Mouse (Mus musculus): ENCODE results near the gene Trim40.
A peak's percentile ranks its signal among the peaks of the same experiment; 100 is the strongest.

The Trim40 gene

DNA sequence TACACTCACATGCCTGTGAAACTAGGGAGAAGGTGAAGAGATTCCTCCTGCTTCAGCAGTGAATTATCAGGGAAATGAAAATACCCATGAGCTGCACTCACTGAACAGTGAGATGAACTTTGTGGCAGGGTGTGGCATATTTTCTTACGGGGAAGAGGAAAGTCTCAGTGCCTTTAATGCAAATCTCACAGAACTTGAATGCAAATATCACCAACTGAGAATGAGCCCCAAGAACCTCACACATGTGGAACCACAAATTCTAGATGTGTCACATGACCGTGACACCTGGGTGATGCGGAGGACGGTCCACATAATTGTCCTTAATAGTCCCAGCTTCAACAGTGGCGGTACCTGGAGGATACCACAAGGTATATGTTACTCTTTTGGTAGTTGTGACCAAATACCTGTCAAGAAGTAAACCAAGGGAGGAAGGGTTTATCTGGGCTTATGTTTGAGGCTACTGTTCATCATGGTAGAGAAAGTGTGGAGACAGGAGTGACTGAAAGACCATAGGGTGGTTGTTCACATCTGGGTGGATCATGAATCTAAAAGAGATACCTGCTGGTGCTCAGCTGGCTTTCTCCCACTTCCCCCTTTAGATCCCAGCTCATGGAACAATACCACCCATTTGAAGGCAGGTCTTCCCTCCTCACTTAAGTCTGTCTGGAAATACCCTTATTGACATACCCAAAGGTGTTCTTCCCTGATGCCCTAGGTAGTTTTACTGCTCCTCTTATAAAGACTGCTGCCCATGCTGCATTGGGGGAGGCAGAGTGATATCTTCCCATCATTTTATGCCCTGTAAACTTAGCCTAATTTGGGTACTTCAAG, at the start of gene Trim40:
Gene Trim40, minus strand, starts transcription at position 51 of the 831 bp plus-strand sequence.
- DNase-seq (ENCODE audit: low read depth, low spot score) = no peak

- DNase-seq (ENCODE audit: low read depth, low spot score) = no peak
Measured at GRCm38 (mm10) chr17:36938056-36938455, 48.1 kb upstream of the Trim40 start.

DNA sequence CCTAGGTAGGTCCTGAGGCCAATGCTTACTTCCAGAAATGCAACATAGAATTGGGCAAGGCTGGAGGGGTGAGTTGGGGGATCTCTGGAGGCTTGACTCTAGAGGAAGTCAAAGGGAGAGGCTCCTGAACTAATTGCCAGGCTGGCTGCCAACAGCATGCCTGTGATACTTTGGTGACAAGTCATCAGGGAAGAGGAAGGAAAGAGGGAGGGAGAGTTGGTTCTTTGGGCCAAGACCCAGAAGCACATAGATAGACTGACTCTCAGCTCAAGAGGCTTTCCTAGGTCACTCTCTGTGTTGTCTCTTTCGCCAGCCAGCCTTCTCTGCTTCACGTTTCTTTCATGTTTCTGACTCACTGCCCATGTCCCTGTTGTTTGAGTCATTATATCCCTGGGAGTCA, 41.9 kb upstream of the Trim40 start:
- no peak for DNase-seq (ENCODE audit: low read depth, low spot score)

DNA sequence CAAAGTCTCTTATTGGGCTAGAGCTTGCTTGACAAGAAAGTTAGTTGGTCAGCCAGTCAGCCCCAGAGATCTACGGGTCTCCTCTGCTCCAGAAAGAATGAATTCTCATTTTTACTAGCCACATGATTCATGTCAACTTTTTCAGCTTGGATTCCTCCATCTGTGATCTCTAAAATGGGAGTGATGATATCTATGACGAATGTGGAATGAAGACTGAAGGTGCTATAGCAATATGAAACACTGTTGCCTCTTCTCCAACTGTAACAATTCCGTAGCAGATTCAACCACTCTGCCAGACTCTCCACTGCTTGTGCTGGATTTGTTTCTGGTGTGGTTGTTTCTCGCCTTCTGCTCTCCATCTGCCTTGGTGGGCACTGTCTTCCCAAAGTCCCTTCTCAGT, 41.2 kb upstream of the Trim40 start:
- no peak for DNase-seq (ENCODE audit: low read depth, low spot score)

DNA sequence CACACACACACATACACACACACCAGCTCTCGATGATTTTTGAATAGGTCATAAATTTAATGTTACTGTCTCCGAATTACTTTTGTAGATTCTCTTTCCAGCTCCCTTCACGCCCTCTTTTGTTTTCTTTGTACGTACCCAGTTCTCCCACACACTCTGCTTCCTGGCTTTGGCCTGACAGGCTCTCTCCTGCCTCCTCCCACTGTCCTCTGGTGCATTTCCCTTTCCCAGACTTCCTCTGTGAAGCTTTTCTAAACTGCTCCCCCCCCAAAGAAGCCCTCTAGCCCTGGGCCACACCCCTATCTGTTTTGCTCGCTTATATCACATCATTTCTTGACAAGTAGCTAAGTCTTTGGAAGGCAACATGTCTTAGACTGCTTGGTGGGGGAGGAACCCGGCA, 40.3 kb upstream of the Trim40 start:
- no peak for DNase-seq (ENCODE audit: low read depth, low spot score)

- no peak for DNase-seq (ENCODE audit: low read depth, low spot score)
Measured at GRCm38 (mm10) chr17:36929236-36929932, 39.5 kb upstream of the Trim40 start.

GRCm38 (mm10) chr17:36927496-36928120, 37.7 kb upstream of the Trim40 start:
- DNase-seq (ENCODE audit: low read depth, low spot score) = no peak

GRCm38 (mm10) chr17:36923491-36923890, 33.6 kb upstream of the Trim40 start:
- DNase-seq (ENCODE audit: low read depth, low spot score) = no peak

DNA sequence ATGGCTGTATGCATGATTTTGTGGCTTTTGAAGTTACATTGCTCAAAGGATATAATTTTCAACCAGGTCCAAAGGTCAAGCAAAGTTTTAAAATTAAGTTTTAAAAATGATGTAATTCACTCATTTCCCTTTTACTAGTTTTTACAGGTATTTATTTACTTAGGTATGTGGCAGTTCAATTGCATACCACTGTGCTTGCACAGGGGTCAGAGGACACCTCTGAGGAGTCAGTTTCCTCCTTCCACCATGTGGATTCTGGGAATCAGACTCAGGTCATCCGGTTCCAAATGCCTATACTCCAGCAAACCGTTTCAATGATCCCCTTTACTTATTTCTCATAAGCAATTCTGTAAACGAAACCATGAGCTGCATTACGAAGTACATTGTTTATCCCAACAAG, 32.8 kb upstream of the Trim40 start:
- no peak for DNase-seq (ENCODE audit: low read depth, low spot score)

- DNase-seq (ENCODE audit: low read depth, low spot score) = no peak
Measured at GRCm38 (mm10) chr17:36920239-36920638, 30.3 kb upstream of the Trim40 start.

DNA sequence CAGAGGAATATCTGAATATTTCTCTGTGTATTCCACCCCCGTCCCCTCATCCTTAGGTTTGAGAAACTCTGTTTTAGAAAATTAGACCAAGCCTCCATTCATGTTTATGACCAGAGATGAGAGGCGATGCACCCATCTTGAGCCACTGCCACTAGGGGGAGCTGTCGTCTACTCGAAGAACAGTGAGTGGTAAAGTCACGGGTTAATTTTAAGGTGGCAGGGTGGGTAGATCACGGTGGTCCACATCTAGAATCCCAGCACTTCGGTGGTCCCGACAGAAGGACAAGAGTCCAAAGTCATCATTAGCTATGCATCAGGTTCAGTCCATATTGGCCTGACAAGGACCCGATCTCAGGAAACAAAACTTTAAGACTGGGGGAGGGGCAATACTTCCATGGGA, 25.2 kb upstream of the Trim40 start:
- no peak for DNase-seq (ENCODE audit: low read depth, low spot score)

DNA sequence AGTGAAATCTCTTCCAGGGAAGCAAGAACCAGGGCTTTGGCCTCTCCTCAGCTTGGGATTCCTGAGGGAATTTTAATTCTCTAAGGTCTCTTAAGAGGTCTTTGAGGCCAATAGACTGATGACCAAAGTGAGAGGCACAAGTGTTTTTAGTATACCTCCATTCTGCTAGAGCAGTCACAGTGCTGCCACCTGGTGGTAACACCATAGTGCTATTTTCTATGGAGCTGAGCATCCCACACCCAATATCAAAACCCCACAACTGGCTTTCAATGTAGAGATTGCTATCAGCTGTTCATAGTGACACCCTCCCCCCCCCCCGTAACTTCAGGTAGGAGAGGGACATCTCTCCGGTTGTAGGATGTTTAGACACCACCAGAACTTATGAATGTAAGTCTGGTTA, 24.2 kb upstream of the Trim40 start:
- DNase-seq (ENCODE audit: low read depth, low spot score) = peak; percentile 6

- no peak for DNase-seq (ENCODE audit: low read depth, low spot score)
Measured at GRCm38 (mm10) chr17:36912031-36912430, 22.1 kb upstream of the Trim40 start.

DNA sequence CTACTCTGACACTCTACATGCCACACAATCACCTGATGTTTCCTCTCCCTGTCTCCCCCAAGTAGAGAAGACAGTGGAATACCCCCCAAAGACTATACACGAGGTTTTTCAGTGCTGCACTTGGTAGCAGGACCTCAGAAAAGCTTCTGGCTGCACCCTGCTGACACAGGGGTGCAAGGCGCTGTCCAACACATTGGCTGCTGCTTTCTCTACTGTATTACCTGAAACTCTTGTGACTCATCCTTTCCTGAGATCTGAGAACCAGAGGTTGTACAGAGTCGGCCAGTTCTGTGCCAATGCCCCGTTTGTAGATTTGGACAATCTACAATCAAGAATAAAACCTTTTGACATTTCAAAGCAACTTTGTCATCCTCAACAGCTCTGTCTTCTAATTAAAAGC, 19.9 kb upstream of the Trim40 start:
- no peak for DNase-seq (ENCODE audit: low read depth, low spot score)

- DNase-seq (ENCODE audit: low read depth, low spot score) = no peak
Measured at GRCm38 (mm10) chr17:36908235-36908634, 18.3 kb upstream of the Trim40 start.

GRCm38 (mm10) chr17:36903651-36904050, 13.7 kb upstream of the Trim40 start:
- DNase-seq (ENCODE audit: low read depth, low spot score) = no peak

- DNase-seq (ENCODE audit: low read depth, low spot score) = no peak
Measured at GRCm38 (mm10) chr17:36900691-36901090, 10.8 kb upstream of the Trim40 start.

DNA sequence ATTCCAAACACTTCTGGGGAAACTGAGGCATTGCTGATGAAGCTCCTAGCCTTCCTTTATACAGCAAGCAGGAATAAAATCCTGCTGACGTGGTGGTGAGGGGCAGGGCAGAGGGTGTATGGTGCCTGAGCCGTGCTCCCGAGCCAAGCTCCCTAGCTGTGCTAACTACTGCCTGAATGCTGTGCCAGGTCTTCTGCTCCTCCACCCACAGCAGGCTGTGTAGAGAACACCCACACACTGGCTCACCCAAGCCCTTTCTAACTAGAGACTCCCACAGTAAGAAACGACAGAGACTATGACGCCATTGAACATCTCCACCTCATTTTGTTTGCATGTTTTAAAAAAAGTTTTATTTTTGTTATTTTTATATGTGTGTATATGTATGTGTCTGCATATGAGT, 10.1 kb upstream of the Trim40 start:
- DNase-seq (ENCODE audit: low read depth, low spot score) = no peak

- no peak for DNase-seq (ENCODE audit: low read depth, low spot score)
Measured at GRCm38 (mm10) chr17:36899376-36899775, 9.5 kb upstream of the Trim40 start.

DNA sequence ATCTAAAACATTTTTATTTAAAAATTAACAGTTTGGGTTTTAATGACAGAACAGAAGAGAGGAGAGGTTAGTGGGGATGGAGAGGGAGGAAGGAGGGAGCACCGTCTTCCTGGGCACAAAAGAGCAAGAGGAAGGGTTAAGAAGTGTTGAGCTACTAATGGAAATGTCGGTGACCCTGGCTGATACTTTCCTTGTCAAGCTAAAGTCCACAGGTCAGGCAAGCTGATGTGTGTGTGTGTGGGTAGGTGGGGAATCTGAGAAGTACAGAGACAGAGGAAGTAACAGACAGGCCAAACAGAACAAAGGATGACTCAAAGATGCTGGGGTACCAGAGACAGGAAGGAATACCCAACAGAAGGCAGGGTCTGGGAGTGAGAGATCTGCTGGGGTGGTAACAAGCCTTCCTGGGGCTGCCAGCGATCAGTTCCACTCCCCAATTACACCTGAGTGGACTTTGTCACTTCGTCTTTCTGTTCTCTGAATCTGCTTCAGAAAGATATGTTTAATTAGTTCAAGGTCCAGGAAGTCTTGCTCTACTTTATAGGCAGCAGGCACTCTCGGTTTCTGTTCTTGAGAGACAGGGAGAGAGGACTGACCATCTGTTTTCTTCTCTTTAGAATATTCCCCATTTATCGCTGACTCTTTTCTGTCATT, 7.8 kb upstream of the Trim40 start, which contains the start of gene Trim31:
Gene Trim31, plus strand, starts transcription at position 567 of the 654 bp plus-strand sequence.
- no peak for DNase-seq (ENCODE audit: low read depth, low spot score)

- DNase-seq (ENCODE audit: low read depth, low spot score) = no peak
Measured at GRCm38 (mm10) chr17:36897065-36897464, 7.1 kb upstream of the Trim40 start.

GRCm38 (mm10) chr17:36896583-36896982, 6.7 kb upstream of the Trim40 start:
- DNase-seq (ENCODE audit: low read depth, low spot score) = no peak
